18 mouse cellular contexts compared by ENCODE assay signal in genomic region chr13:3798751-3799150, GRCm38 (mm10). TPM values are rescaled to one million over a fixed set of nuclear protein-coding genes. Genes with fewer than 3 reads are reported as not detected.
"Had no signal": no experiment of that assay in that cellular context is flagged by ENCODE, and none has a peak within 500 bp of the region (broad histone marks: within the 10 kb centered on the region; RNA-seq: fewer than 3 reads in every experiment).

No protein-coding gene starts in this region.

- H3K27ac ChIP-seq: kidney, embryonic 15.5 days; liver, embryonic 12.5 days; midbrain, embryonic 13.5 days had no signal

- H3K27me3 ChIP-seq: kidney, embryonic 15.5 days; liver, embryonic 12.5 days; midbrain, embryonic 13.5 days had no signal

- H3K9ac ChIP-seq: kidney, embryonic 15.5 days; liver, embryonic 12.5 days; midbrain, embryonic 13.5 days had no signal

- H3K9me3 ChIP-seq: kidney, embryonic 15.5 days; liver, embryonic 12.5 days; midbrain, embryonic 13.5 days had no signal

- H3K4me3 ChIP-seq: kidney, embryonic 15.5 days; liver, embryonic 12.5 days; midbrain, embryonic 13.5 days had no signal

- H3K36me3 ChIP-seq: kidney, embryonic 15.5 days; liver, embryonic 12.5 days; midbrain, embryonic 13.5 days had no signal

- ATAC-seq: inflammation-experienced regulatory T-cells, adult 6 months; liver, embryonic 12.5 days; midbrain, embryonic 13.5 days had no signal

- H3K4me2 ChIP-seq: kidney, embryonic 15.5 days; liver, embryonic 12.5 days; midbrain, embryonic 13.5 days had no signal

- DNase-seq: kidney, adult 2 months; kidney, postnatal 36 days; layer of hippocampus, adult 9-11 months; layer of hippocampus, postnatal 36 days; right cerebral cortex, postnatal 25 days; thymus, adult 18-20 months; thymus, postnatal 14 days had no signal

- H3K4me1 ChIP-seq: liver, embryonic 12.5 days; midbrain, embryonic 13.5 days had no signal

RNA-seq across cellular contexts. Expression of gene Calml3, which starts 5.4 kb away (rescaled TPM):
- total RNA-seq: layer of hippocampus, adult 18-20 months; layer of hippocampus, postnatal 36 days; left cerebral cortex, postnatal 36 days; megakaryocyte-erythroid progenitor cell, adult 5-6 weeks had no signal
- polyA plus RNA-seq: inflammation-experienced regulatory T-cells, adult 6 months; liver, embryonic 12.5 days; liver, embryonic 16.5 days; midbrain, embryonic 13.5 days; midbrain, postnatal 0 days; neural tube, embryonic 14.5 days; small intestine, adult 2 months had no signal

RNA-seq across cellular contexts. Expression of gene Calm4, which starts 38.8 kb away (rescaled TPM):
- total RNA-seq: layer of hippocampus, adult 18-20 months; layer of hippocampus, postnatal 36 days; left cerebral cortex, postnatal 36 days; megakaryocyte-erythroid progenitor cell, adult 5-6 weeks had no signal
- polyA plus RNA-seq: inflammation-experienced regulatory T-cells, adult 6 months; kidney, adult 2 months; liver, embryonic 12.5 days; liver, embryonic 16.5 days; midbrain, embryonic 13.5 days; midbrain, postnatal 0 days; neural tube, embryonic 14.5 days; small intestine, adult 2 months had no signal

RNA-seq across cellular contexts. Expression of gene Calm5, which starts 55.2 kb away (rescaled TPM):
- total RNA-seq: layer of hippocampus, adult 18-20 months; layer of hippocampus, postnatal 36 days; left cerebral cortex, postnatal 36 days; megakaryocyte-erythroid progenitor cell, adult 5-6 weeks; midbrain, postnatal 0 days had no signal
- polyA plus RNA-seq: inflammation-experienced regulatory T-cells, adult 6 months; kidney, adult 2 months; kidney, embryonic 15.5 days; liver, embryonic 12.5 days; liver, embryonic 16.5 days; midbrain, embryonic 13.5 days; midbrain, postnatal 0 days; neural tube, embryonic 14.5 days; small intestine, adult 2 months had no signal
